Mouse (Mus musculus) heart, embryonic 15.5 days (tissue): ENCODE data around the gene Ep400. TPM values are rescaled to one million over a fixed set of nuclear protein-coding genes. Genes with fewer than 3 reads are reported as not detected.
A peak's percentile ranks its signal among the peaks of the same experiment; 100 is the strongest.

Experiments used
- ATAC-seq: fragments of 200-750 bp; cut with Nextera tagmentation; replicated peaks from 2 replicates; pipeline ENCODE4 v1.8.0; 2017; ENCODE audit warnings: low read depth, moderate TSS enrichment; ENCODE audit not compliant: insufficient number of reproducible peaks, insufficient read depth, low FRiP score
- H3K27ac ChIP-seq: fragments of 300-500 bp; sonication (generic); 2 replicates; pipeline ENCODE4 v1.5.1; 2015; ENCODE audit warnings: mild to moderate bottlenecking, inconsistent platforms
- H3K27me3 ChIP-seq: fragments of 300-500 bp; sonication (generic); 2 replicates; pipeline ENCODE4 v1.6.1; 2015; ENCODE audit warnings: inconsistent platforms
- H3K36me3 ChIP-seq: fragments of 300-500 bp; sonication (generic); 2 replicates; pipeline ENCODE4 v1.6.1; 2015; ENCODE audit warnings: mild to moderate bottlenecking, inconsistent platforms
- H3K4me1 ChIP-seq: fragments of 300-500 bp; sonication (generic); replicated peaks from 2 replicates; pipeline ENCODE4 v1.6.1; 2015; ENCODE audit warnings: inconsistent platforms
- H3K4me2 ChIP-seq: fragments of 300-500 bp; sonication (generic); 2 replicates; pipeline ENCODE4 v1.6.1; 2015; ENCODE audit warnings: inconsistent platforms, mild to moderate bottlenecking, moderate library complexity
- H3K4me3 ChIP-seq: fragments of 300-500 bp; sonication (generic); 2 replicates; pipeline ENCODE4 v1.5.1; 2015; ENCODE audit warnings: mild to moderate bottlenecking, inconsistent platforms
- H3K9ac ChIP-seq: fragments of 300-500 bp; sonication (generic); 2 replicates; pipeline ENCODE4 v1.6.1; 2015; ENCODE audit warnings: mild to moderate bottlenecking, inconsistent platforms
- H3K9me3 ChIP-seq: fragments of 300-500 bp; sonication (generic); replicated peaks from 2 replicates; pipeline ENCODE4 v1.6.1; 2016; ENCODE audit warnings: inconsistent platforms
- WGBS: fragments of 180-500 bp; shearing (Covaris S2); methylation state at CpG from one replicate; pipeline ENCODE4 v1.1.7; 2015; ENCODE audit warnings: mixed read lengths; 5-methylcytosine and 5-hydroxymethylcytosine counted together
- polyA plus RNA-seq: library from polyadenylated mRNA; unstranded; fragments of >200 nt; fragmentation: Nextera tagmentation; extraction: Ambion mirVana; gene quantifications from 2 replicates; pipeline ENCODE4 v1.2.1, GENCODE M21; 2015

The Ep400 gene
- polyA plus RNA-seq, 1 experiment from 2014 or later = 22.9 TPM

GRCm38 (mm10) chr5:110801036-110801624 lies 30.6 kb upstream of the Ep400 start:
- Histone ChIP-seq H3K9ac (no peak overlapping the region), H3K36me3 (peaks cover 34% of the 10 kb centered on the region), H3K4me2 (no peak overlapping the region), H3K27ac (no peak overlapping the region), H3K9me3 (no peaks in the 10 kb centered on the region), H3K4me1 (peaks cover 35% of the 10 kb centered on the region), H3K27me3 (no peaks in the 10 kb centered on the region), H3K4me3 (no peak overlapping the region)
- ATAC-seq = no peak
- 83% methylated on average over 3 of the region's 3 CpGs for WGBS

- no peak overlapping the region for H3K9ac ChIP-seq
- peak overlapping the region; percentile 31; the same call in 1 of the 2 replicates for H3K27ac ChIP-seq
- no peaks in the 10 kb centered on the region for H3K27me3 ChIP-seq
- peaks cover 30% of the 10 kb centered on the region for H3K4me1 ChIP-seq
- H3K36me3 ChIP-seq = peaks cover 64% of the 10 kb centered on the region
- H3K4me2 ChIP-seq = no peak overlapping the region
- 44% methylated on average over 4 of the region's 4 CpGs for WGBS
- H3K4me3 ChIP-seq = no peak overlapping the region
- ATAC-seq = peak; percentile 36; the same call in 1 of the 2 replicates
- no peaks in the 10 kb centered on the region for H3K9me3 ChIP-seq
These were observed 27.2 kb upstream of the Ep400 start for GRCm38 (mm10) chr5:110797696-110798095.

- ATAC-seq = no peak
- Histone ChIP-seq H3K27me3 (no peaks in the 10 kb centered on the region), H3K27ac (no peak overlapping the region), H3K9ac (no peak overlapping the region), H3K9me3 (no peaks in the 10 kb centered on the region), H3K36me3 (peaks cover 89% of the 10 kb centered on the region), H3K4me1 (peaks cover 14% of the 10 kb centered on the region), H3K4me3 (no peak overlapping the region), H3K4me2 (no peak overlapping the region)
- WGBS = 89% methylated on average over 7 of the region's 7 CpGs
These were observed 23.8 kb upstream of the Ep400 start for GRCm38 (mm10) chr5:110794363-110794762.

GRCm38 (mm10) chr5:110788684-110789083 lies 18.2 kb upstream of the Ep400 start:
- 56% methylated on average over 5 of the region's 5 CpGs for WGBS
- no peak overlapping the region for H3K4me2 ChIP-seq
- no peak overlapping the region for H3K4me3 ChIP-seq
- H3K27me3 ChIP-seq = no peaks in the 10 kb centered on the region
- ATAC-seq = peak; percentile 51; the same call in 1 of the 2 replicates
- no peak overlapping the region for H3K9ac ChIP-seq
- peaks cover 2% of the 10 kb centered on the region; the same call in 1 of the 2 replicates for H3K4me1 ChIP-seq
- H3K36me3 ChIP-seq = peaks cover 84% of the 10 kb centered on the region
- H3K9me3 ChIP-seq = no peaks in the 10 kb centered on the region
- H3K27ac ChIP-seq = no peak overlapping the region

GRCm38 (mm10) chr5:110786081-110786835 lies 15.7 kb upstream of the Ep400 start:
- Histone ChIP-seq H3K9ac (no peak overlapping the region), H3K27ac (peak overlapping the region; percentile 51), H3K4me2 (no peak overlapping the region), H3K36me3 (peaks cover 61% of the 10 kb centered on the region), H3K9me3 (no peaks in the 10 kb centered on the region), H3K4me3 (no peak overlapping the region), H3K27me3 (no peaks in the 10 kb centered on the region), H3K4me1 (peaks cover 2% of the 10 kb centered on the region; the same call in 1 of the 2 replicates)
- ATAC-seq = no peak
- 73% methylated on average over 11 of the region's 11 CpGs for WGBS

GRCm38 (mm10) chr5:110783150-110783549 lies 12.6 kb upstream of the Ep400 start:
- no peak for ATAC-seq
- no peak overlapping the region for H3K9ac ChIP-seq
- WGBS = 69% methylated on average over 8 of the region's 8 CpGs
- no peak overlapping the region for H3K4me3 ChIP-seq
- H3K36me3 ChIP-seq = peaks cover 30% of the 10 kb centered on the region
- no peak overlapping the region for H3K27ac ChIP-seq
- H3K4me2 ChIP-seq = no peak overlapping the region
- H3K27me3 ChIP-seq = no peaks in the 10 kb centered on the region
- H3K4me1 ChIP-seq = peaks cover 20% of the 10 kb centered on the region
- H3K9me3 ChIP-seq = no peaks in the 10 kb centered on the region

- H3K4me1 ChIP-seq = peaks cover 20% of the 10 kb centered on the region
- H3K4me3 ChIP-seq = no peak overlapping the region
- H3K4me2 ChIP-seq = no peak overlapping the region
- no peaks in the 10 kb centered on the region for H3K9me3 ChIP-seq
- no peak overlapping the region for H3K27ac ChIP-seq
- ATAC-seq = no peak
- 79% methylated on average over 7 of the region's 7 CpGs for WGBS
- no peaks in the 10 kb centered on the region for H3K27me3 ChIP-seq
- peaks cover 24% of the 10 kb centered on the region; the same call in 1 of the 2 replicates for H3K36me3 ChIP-seq
- H3K9ac ChIP-seq = no peak overlapping the region
These were observed 11.2 kb upstream of the Ep400 start for GRCm38 (mm10) chr5:110781529-110782238.

GRCm38 (mm10) chr5:110780761-110781528 lies 10.4 kb upstream of the Ep400 start:
- peak overlapping the region; percentile 67 for H3K27ac ChIP-seq
- H3K4me2 ChIP-seq = peak overlapping the region; percentile 94
- no peaks in the 10 kb centered on the region for H3K9me3 ChIP-seq
- ATAC-seq = peak; percentile 52
- no peaks in the 10 kb centered on the region for H3K27me3 ChIP-seq
- H3K36me3 ChIP-seq = peaks cover 21% of the 10 kb centered on the region; the same call in 1 of the 2 replicates
- 55% methylated on average over 10 of the region's 10 CpGs for WGBS
- peaks cover 20% of the 10 kb centered on the region for H3K4me1 ChIP-seq
- peak overlapping the region; percentile 81 for H3K9ac ChIP-seq
- peak overlapping the region; percentile 86 for H3K4me3 ChIP-seq

- ATAC-seq = peak; percentile 86
- H3K9me3 ChIP-seq = no peaks in the 10 kb centered on the region
- WGBS = 0% methylated on average over 57 of the region's 57 CpGs
These were observed 9.7 kb upstream of the Ep400 start, which contains the start of gene Pus1 for GRCm38 (mm10) chr5:110779998-110780760. Gene Pus1, minus strand, starts transcription at chr5:110780659.

GRCm38 (mm10) chr5:110779276-110779997 lies 8.9 kb upstream of the Ep400 start:
- no peak overlapping the region for H3K27ac ChIP-seq
- no peaks in the 10 kb centered on the region for H3K9me3 ChIP-seq
- WGBS = 19% methylated on average over 15 of the region's 15 CpGs

More at GRCm38 (mm10) chr5:110779998-110780760, 9.7 kb upstream of the Ep400 start, which contains the start of gene Pus1:
- peak within 1 kb of the TSS; percentile 81 for H3K9ac ChIP-seq
- H3K27ac ChIP-seq = peak within 1 kb of the TSS; percentile 67
- peak within 1 kb of the TSS; percentile 86 for H3K4me3 ChIP-seq
- peaks cover 20% of the 10 kb centered on the region for H3K36me3 ChIP-seq
- no peaks in the 10 kb centered on the region for H3K27me3 ChIP-seq
- peak within 1 kb of the TSS; percentile 94 for H3K4me2 ChIP-seq
- peaks cover 18% of the 10 kb centered on the region for H3K4me1 ChIP-seq

More at GRCm38 (mm10) chr5:110779276-110779997, 8.9 kb upstream of the Ep400 start:
- Histone ChIP-seq H3K36me3 (peaks cover 24% of the 10 kb centered on the region), H3K9ac (peak overlapping the region; percentile 81), H3K4me1 (peaks cover 18% of the 10 kb centered on the region), H3K27me3 (no peaks in the 10 kb centered on the region), H3K4me3 (peak overlapping the region; percentile 86), H3K4me2 (peak overlapping the region; percentile 94)
- no peak for ATAC-seq
